Mouse (Mus musculus) heart, adult 2 months (tissue): ENCODE measurements around the gene Lmo1.

ENCODE experiments used
- CTCF ChIP-seq: fragments of 200-600 bp; IDR thresholded peaks from 2 replicates; pipeline ENCODE4 v1.8.1; 2022; ENCODE audit warnings: antibody characterized with exemption, mild to moderate bottlenecking, moderate library complexity
- EP300 ChIP-seq: fragments of 200-500 bp; IDR thresholded peaks from 2 replicates; pipeline ENCODE4 v1.6.1; 2011; ENCODE audit warnings: low read depth, low read length, control low read depth; ENCODE audit not compliant: insufficient read depth
- POLR2A ChIP-seq: fragments of 200-500 bp; IDR thresholded peaks from 2 replicates; pipeline ENCODE4 v1.6.1; 2011; ENCODE audit warnings: mild to moderate bottlenecking, low read depth, low read length, control low read depth; ENCODE audit not compliant: insufficient read depth

DNA sequence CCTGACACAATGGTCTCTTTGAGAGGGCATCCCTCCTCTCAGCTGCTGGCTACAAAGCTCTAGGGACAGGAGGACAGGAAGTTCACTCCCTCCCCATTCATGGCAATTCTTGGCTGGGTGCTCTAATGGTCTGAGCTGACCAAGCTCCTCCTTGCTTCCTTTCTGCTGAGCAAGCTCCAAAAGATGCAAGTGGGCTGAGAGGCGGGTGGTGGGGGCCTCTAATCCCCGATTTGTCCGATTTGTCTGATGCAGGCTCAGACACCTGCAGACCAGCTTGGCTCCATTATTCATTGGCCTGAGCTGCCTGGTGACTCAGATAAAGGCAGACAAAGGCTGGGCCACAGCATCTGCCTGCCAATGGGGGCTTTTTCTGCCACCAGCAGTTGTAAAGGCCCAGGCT lies 33.3 kb downstream of the Lmo1 start:
- TF ChIP-seq EP300 = no peak
- TF ChIP-seq CTCF = no peak
- TF ChIP-seq POLR2A = no peak
